Comparison of ENCODE assay signal across 30 mouse cellular contexts in the genomic region with DNA sequence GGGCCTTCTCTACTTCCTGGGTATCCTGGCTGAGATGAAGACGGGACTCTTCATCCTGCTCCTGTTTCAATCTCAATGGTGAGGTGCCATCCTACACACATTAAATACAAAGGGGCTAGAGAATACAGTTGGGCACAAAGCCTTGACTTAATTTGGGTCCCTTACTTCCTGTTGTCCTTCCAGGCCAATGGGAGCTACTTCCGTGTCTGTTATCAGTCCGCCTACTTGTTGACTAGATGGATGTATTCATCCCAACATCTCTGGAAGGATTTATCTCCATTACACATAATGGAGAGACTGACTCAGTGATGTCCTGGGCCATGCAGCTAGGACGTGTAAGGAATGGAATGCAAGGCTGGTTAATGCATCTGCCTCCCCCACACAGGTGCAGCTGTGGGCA.
"Had no signal": no experiment of that assay in that cellular context is flagged by ENCODE, and none has a peak within 500 bp of the region (broad histone marks: within the 10 kb centered on the region; RNA-seq: fewer than 3 reads in every experiment).

No protein-coding gene starts in this region.

- H3K9ac ChIP-seq: limb, embryonic 12.5 days; limb, embryonic 13.5 days; limb, embryonic 15.5 days; liver, embryonic 12.5 days; liver, embryonic 13.5 days; liver, embryonic 14.5 days; liver, embryonic 15.5 days; liver, postnatal 0 days; lung, embryonic 14.5 days; lung, embryonic 15.5 days; midbrain, embryonic 12.5 days; midbrain, embryonic 13.5 days had no signal

- ATAC-seq: liver, embryonic 12.5 days; liver, postnatal 0 days; lung, postnatal 0 days; midbrain, embryonic 13.5 days; midbrain, embryonic 16.5 days had no signal

- H3K4me2 ChIP-seq: limb, embryonic 12.5 days; limb, embryonic 13.5 days; limb, embryonic 15.5 days; liver, embryonic 11.5 days; liver, embryonic 12.5 days; liver, embryonic 13.5 days; liver, embryonic 15.5 days; lung, embryonic 14.5 days; lung, embryonic 15.5 days; midbrain, embryonic 12.5 days; midbrain, embryonic 13.5 days had no signal

- DNase-seq: left cerebral cortex, postnatal 4 days; liver; liver, embryonic 13.5 days; liver, postnatal 0 days; lung, adult 18-20 months; lung, adult 2 months; lung, embryonic 14.5 days; lung, postnatal 10 days; lung, postnatal 14 days; lung, postnatal 36 days; lung, postnatal 4 days; midbrain, embryonic 14.5 days had no signal

- H3K36me3 ChIP-seq: limb, embryonic 10.5 days; limb, embryonic 12.5 days; limb, embryonic 13.5 days; limb, embryonic 15.5 days; liver, embryonic 12.5 days; liver, embryonic 13.5 days; liver, embryonic 15.5 days; lung, embryonic 15.5 days; midbrain, embryonic 10.5 days; midbrain, embryonic 12.5 days; midbrain, embryonic 13.5 days had no signal

- H3K4me3 ChIP-seq: left cerebral cortex, adult 2 months; limb, embryonic 10.5 days; limb, embryonic 12.5 days; limb, embryonic 13.5 days; limb, embryonic 15.5 days; liver, embryonic 12.5 days; liver, embryonic 13.5 days; liver, embryonic 15.5 days; lung, embryonic 15.5 days; megakaryocyte, embryonic 14.5 days; midbrain, embryonic 10.5 days; midbrain, embryonic 12.5 days; midbrain, embryonic 13.5 days; myocyte had no signal

- H3K9me3 ChIP-seq: limb, embryonic 10.5 days; limb, embryonic 12.5 days; limb, embryonic 13.5 days; limb, embryonic 15.5 days; liver, embryonic 12.5 days; liver, embryonic 13.5 days; liver, embryonic 15.5 days; lung, embryonic 15.5 days; megakaryocyte, embryonic 14.5 days; midbrain, embryonic 10.5 days; midbrain, embryonic 12.5 days; midbrain, embryonic 13.5 days had no signal

- H3K27ac ChIP-seq: left cerebral cortex, adult 2 months; limb, embryonic 10.5 days; limb, embryonic 12.5 days; limb, embryonic 13.5 days; limb, embryonic 15.5 days; liver, embryonic 12.5 days; liver, embryonic 13.5 days; liver, embryonic 14.5 days; liver, embryonic 15.5 days; lung, embryonic 15.5 days; macrophage; midbrain, embryonic 10.5 days; midbrain, embryonic 12.5 days; midbrain, embryonic 13.5 days had no signal
